Mouse (Mus musculus): ENCODE measurements around the gene Npas1.

Gene Npas1

GRCm38 (mm10) chr7:16412930-16413329 lies 64.6 kb downstream of the Npas1 start:
- no peak for DNase-seq

GRCm38 (mm10) chr7:16412220-16412896 lies 65.2 kb downstream of the Npas1 start:
- no peak for DNase-seq

GRCm38 (mm10) chr7:16411100-16411499 lies 66.4 kb downstream of the Npas1 start:
- DNase-seq: no peak

GRCm38 (mm10) chr7:16406978-16407377 lies 70.5 kb downstream of the Npas1 start:
- DNase-seq: no peak

Data from embryo, embryonic 11 days (tissue).